Comparison of ENCODE assay signal across 18 mouse cellular contexts in genomic region chr13:35616524-35617099, GRCm38 (mm10). TPM values are rescaled to one million over a fixed set of nuclear protein-coding genes. Genes with fewer than 3 reads are reported as not detected.
A peak's percentile ranks its signal among the peaks of the same experiment; 100 is the strongest.
DNase-seq lines count a peak whose midpoint lies in the region; ATAC-seq and TF ChIP-seq lines count a peak whose summit lies in the region.
"Had no signal": no experiment of that assay in that cellular context is flagged by ENCODE, and none has a peak within 500 bp of the region (broad histone marks: within the 10 kb centered on the region; RNA-seq: fewer than 3 reads in every experiment).

No protein-coding gene starts in this region.

- H3K79me2 ChIP-seq in MEL (ENCODE audit: control insufficient read depth, insufficient read depth, low read length, poor library complexity): no peaks in the 10 kb centered on the region

- intact Hi-C loops in left cerebral cortex, postnatal 25 days (cut with DNase I): no loop called here

- H3K9ac ChIP-seq in MEL (ENCODE audit: control insufficient read depth, low read depth, low read length, poor library complexity, severe bottlenecking): no peak overlapping the region
- H3K9ac ChIP-seq in liver, embryonic 12.5 days: no peak overlapping the region
- no peak overlapping the region for H3K9ac ChIP-seq in liver, embryonic 16.5 days (ENCODE audit: low read depth, low read length)
- H3K9ac ChIP-seq: embryonic facial prominence, embryonic 15.5 days; forebrain, embryonic 15.5 days; hindbrain, embryonic 13.5 days had no signal

- TF ChIP-seq POLR2A in MEL (IDR thresholded peaks at IDR 0.05; ENCODE audit: control insufficient read depth in 1 of 2, insufficient read depth in 1 of 2, low read depth in 1 of 2, low read length in 2 of 2, poor library complexity in 1 of 2): no peak

- TF ChIP-seq CTCF in MEL (IDR thresholded peaks at IDR 0.05 in 2 of 3, conservative IDR thresholded peaks at IDR 0.05 in 1 of 3; ENCODE audit: control insufficient read depth in 1 of 3, insufficient read depth in 1 of 3, low read depth in 2 of 3, low read length in 3 of 3, poor library complexity in 1 of 3, severe bottlenecking in 1 of 3): no peak

- DNase-seq in MEL (ENCODE audit: low read depth, low spot score): peak; percentile 30
- DNase-seq in c-Kit-positive CD71-positive TER-119-positive erythroid progenitor cells, embryonic 14.5 days (ENCODE audit: low spot score): peak; percentile 15
- no peak for DNase-seq in left cerebral cortex, postnatal 25 days (ENCODE audit: low spot score in 2 of 2)
- no peak for DNase-seq in spleen, postnatal 10 days (ENCODE audit: low spot score in 2 of 2)
- DNase-seq: adrenal gland, postnatal 10 days; cerebellum, adult 2 months; cerebellum, postnatal 14 days; embryo, embryonic 11 days; gastrocnemius, postnatal 10 days; heart, postnatal 10 days had no signal

- H3K27ac ChIP-seq in MEL (ENCODE audit: control insufficient read depth, low read depth, low read length): peak overlapping the region; percentile 77
- H3K27ac ChIP-seq in liver, embryonic 12.5 days: peak overlapping the region; percentile 93
- peak overlapping the region; percentile 92 for H3K27ac ChIP-seq in liver, embryonic 16.5 days (ENCODE audit: low read length)
- H3K27ac ChIP-seq: embryonic facial prominence, embryonic 15.5 days; forebrain, embryonic 15.5 days; hindbrain, embryonic 13.5 days; hindbrain, postnatal 0 days had no signal

- ATAC-seq in liver, embryonic 12.5 days: no peak
- no peak for ATAC-seq in liver, embryonic 16.5 days (ENCODE audit: low read depth)
- ATAC-seq in cerebellum, adult (ENCODE audit: insufficient number of reproducible peaks, low FRiP score, low TSS enrichment): no peak
- ATAC-seq: forebrain, embryonic 15.5 days; hindbrain, postnatal 0 days had no signal

- H3K27me3 ChIP-seq in MEL (ENCODE audit: control insufficient read depth in 1 of 2, insufficient read depth in 2 of 2, low read length in 2 of 2): no peaks in the 10 kb centered on the region
- no peaks in the 10 kb centered on the region for H3K27me3 ChIP-seq in liver, embryonic 12.5 days (replicated peaks)
- no peaks in the 10 kb centered on the region for H3K27me3 ChIP-seq in liver, embryonic 16.5 days (ENCODE audit: control insufficient read depth, insufficient read depth, low read depth, low read length)
- H3K27me3 ChIP-seq: embryonic facial prominence, embryonic 15.5 days; forebrain, embryonic 15.5 days; hindbrain, embryonic 13.5 days had no signal

- WGBS in liver, embryonic 12.5 days (ENCODE audit: insufficient replicate concordance): 47% methylated on average over 4 of the region's 4 CpGs
- 40% methylated on average over 4 of the region's 4 CpGs for WGBS in liver, embryonic 16.5 days (ENCODE audit: insufficient replicate concordance)

- peaks cover 0 to 59% of the 10 kb centered on the region in 2 experiments; a peak in 2 of 4 replicates for H3K36me3 ChIP-seq in MEL (ENCODE audit: control insufficient read depth in 1 of 2, insufficient read depth in 2 of 2, low read length in 2 of 2)
- no peaks in the 10 kb centered on the region for H3K36me3 ChIP-seq in liver, embryonic 12.5 days
- H3K36me3 ChIP-seq in liver, embryonic 16.5 days (ENCODE audit: control insufficient read depth, insufficient read depth): no peaks in the 10 kb centered on the region
- H3K36me3 ChIP-seq: embryonic facial prominence, embryonic 15.5 days; forebrain, embryonic 15.5 days; hindbrain, embryonic 13.5 days had no signal

- TF ChIP-seq EP300 in MEL (IDR thresholded peaks at IDR 0.05; ENCODE audit: low read depth in 1 of 2, low read length in 2 of 2): peak; percentile 56 to 78

- peaks cover 25 to 45% of the 10 kb centered on the region in 2 experiments for H3K4me1 ChIP-seq in MEL (ENCODE audit: control insufficient read depth in 1 of 2, insufficient read depth in 2 of 2, low read length in 2 of 2)
- peaks cover 55% of the 10 kb centered on the region for H3K4me1 ChIP-seq in liver, embryonic 12.5 days
- peaks cover 26% of the 10 kb centered on the region for H3K4me1 ChIP-seq in liver, embryonic 16.5 days (ENCODE audit: control insufficient read depth, low read depth, low read length)
- H3K4me1 ChIP-seq: embryonic facial prominence, embryonic 15.5 days; forebrain, embryonic 15.5 days; hindbrain, embryonic 13.5 days had no signal

- no peaks in the 10 kb centered on the region for H3K9me3 ChIP-seq in MEL (replicated peaks; ENCODE audit: insufficient read depth, low read length)
- no peaks in the 10 kb centered on the region for H3K9me3 ChIP-seq in liver, embryonic 12.5 days (replicated peaks)
- no peaks in the 10 kb centered on the region for H3K9me3 ChIP-seq in liver, embryonic 16.5 days (replicated peaks; ENCODE audit: control insufficient read depth, low read length)
- H3K9me3 ChIP-seq: embryonic facial prominence, embryonic 15.5 days; forebrain, embryonic 15.5 days; hindbrain, embryonic 13.5 days had no signal

- no peak for TF ChIP-seq RAD21 in MEL (IDR thresholded peaks at IDR 0.05; ENCODE audit: low read depth, low read length)

- no peak overlapping the region for H3K4me3 ChIP-seq in MEL (ENCODE audit: control insufficient read depth in 1 of 2, insufficient read depth in 1 of 2, low read depth in 2 of 2, low read length in 2 of 2)
- no peak overlapping the region for H3K4me3 ChIP-seq in liver, embryonic 12.5 days
- H3K4me3 ChIP-seq in liver, embryonic 16.5 days (ENCODE audit: low read depth, low read length): no peak overlapping the region
- H3K4me3 ChIP-seq: embryonic facial prominence, embryonic 15.5 days; erythroblast, embryonic 14.5 days; forebrain, embryonic 15.5 days; hindbrain, embryonic 13.5 days had no signal

- H3K4me2 ChIP-seq in liver, embryonic 12.5 days: peak overlapping the region; percentile 15; the same call in 1 of the 2 replicates
- no peak overlapping the region for H3K4me2 ChIP-seq in liver, embryonic 16.5 days (ENCODE audit: low read depth, low read length)
- H3K4me2 ChIP-seq: embryonic facial prominence, embryonic 15.5 days; forebrain, embryonic 15.5 days; hindbrain, embryonic 13.5 days had no signal

TF ChIP-seq in MEL, 35 proteins besides CTCF, POLR2A, EP300 and RAD21:
- TF ChIP-seq TAL1 (IDR thresholded peaks at IDR 0.05; ENCODE audit: low read length): peak; percentile 10; the same call in 1 of the 2 replicates
- peak; percentile 60; the same call in 1 of the 2 replicates for TF ChIP-seq RCOR1 (IDR thresholded peaks at IDR 0.05; ENCODE audit: low read depth, low read length)
- no peak for TF ChIP-seq KAT2A (conservative IDR thresholded peaks at IDR 0.05; ENCODE audit: low read depth, low read length)
- peak; percentile 59; the same call in 1 of the 2 replicates for TF ChIP-seq ETS1 (IDR thresholded peaks at IDR 0.05; ENCODE audit: low read depth, low read length)
- TF ChIP-seq TCF12 (IDR thresholded peaks at IDR 0.05; ENCODE audit: low read depth, low read length): peak; percentile 83
- peak; percentile 63; the same call in 1 of the 2 replicates for TF ChIP-seq GATA1 (IDR thresholded peaks at IDR 0.05; ENCODE audit: low read depth, low read length)

RNA-seq across cellular contexts. Expression of gene Cdyl, which starts 43.0 kb away (rescaled TPM):
- total RNA-seq in MEL (2012; rRNA removed): 8.9 and 11.4 TPM in 2 replicates
- 10 to 100 TPM in 1 of 2 experiments, not detected in 1; 32.2 TPM for polyA plus RNA-seq in MEL (2012; ENCODE audit: insufficient read depth in 1 of 2, insufficient read length in 2 of 2, low read depth in 1 of 2, low replicate concordance in 2 of 2, missing spikeins in 1 of 2)
- 18.8 and 19.3 TPM in 2 replicates for polyA plus RNA-seq in liver, embryonic 12.5 days (2016; fragmentation: Nextera tagmentation; extraction: Ambion mirVana)
- polyA plus RNA-seq in liver, embryonic 16.5 days (2015; fragmentation: Nextera tagmentation; extraction: Ambion mirVana): 3.4 and 3.9 TPM in 2 replicates
- 10 to 100 TPM; 30.1 to 32.9 TPM for total RNA-seq in left cerebral cortex, postnatal 25 days (2021)

Comparison
In these comparisons a context has a peak if more than half of its experiments do, and no peak if none do; other contexts are left out.
1. DNase-seq: peak in MEL (single experiment) and c-Kit-positive CD71-positive TER-119-positive erythroid progenitor cells, embryonic 14.5 days (single experiment); none in left cerebral cortex, postnatal 25 days (0 of 2) and spleen, postnatal 10 days (0 of 2).
2. Peak in every context shown above with its lines, with median percentiles within 50 percentile points of each other: H3K27ac ChIP-seq.